Mouse (Mus musculus) liver, adult 2 months (tissue): Measurements from ENCODE around the gene Gramd4. TPM values are rescaled to one million over a fixed set of nuclear protein-coding genes. Genes with fewer than 3 reads are reported as not detected.
A peak's percentile ranks its signal among the peaks of the same experiment; 100 is the strongest.

Experiments used
- DNase-seq: peaks from one replicate; pipeline ENCODE4 v3.0.0-alpha.2; 2011; ENCODE audit warnings: low read depth, low spot score; ENCODE audit errors: extremely low read depth
- H3K27ac ChIP-seq: fragments of 200-500 bp; replicated peaks from 2 replicates; pipeline ENCODE4 v1.5.1; 2012; ENCODE audit warnings: low read depth, mild to moderate bottlenecking, control low read depth, inconsistent platforms, low read length; ENCODE audit not compliant: insufficient read depth
- H3K27me3 ChIP-seq: fragments of 200-500 bp; 2 replicates; pipeline ENCODE4 v1.6.1; 2012; ENCODE audit warnings: mild to moderate bottlenecking, moderate library complexity, low read length, inconsistent platforms; ENCODE audit not compliant: control insufficient read depth, insufficient read depth
- H3K36me3 ChIP-seq: fragments of 200-500 bp; 2 replicates; pipeline ENCODE4 v1.6.1; 2012; ENCODE audit warnings: low read length, inconsistent platforms; ENCODE audit not compliant: control insufficient read depth, insufficient read depth
- H3K4me1 ChIP-seq: fragments of 200-500 bp; 2 replicates; pipeline ENCODE4 v1.6.1; 2011; ENCODE audit warnings: low read length; ENCODE audit not compliant: control insufficient read depth, insufficient read depth
- H3K4me3 ChIP-seq: fragments of 200-500 bp; 2 replicates; pipeline ENCODE4 v1.5.1; 2011; ENCODE audit warnings: low read depth, mild to moderate bottlenecking, control low read depth, low read length, moderate library complexity; ENCODE audit not compliant: insufficient read depth
- H3K79me2 ChIP-seq: fragments of 200-500 bp; 2 replicates; pipeline ENCODE4 v1.6.1; 2012; ENCODE audit warnings: inconsistent platforms, mild to moderate bottlenecking, low read length, moderate library complexity; ENCODE audit not compliant: control insufficient read depth, insufficient read depth
- H3K9ac ChIP-seq: fragments of 200-500 bp; 2 replicates; pipeline ENCODE4 v1.6.1; 2012; ENCODE audit warnings: low read depth, mild to moderate bottlenecking, control low read depth, inconsistent platforms, low read length
- CTCF ChIP-seq: fragments of 200-500 bp; IDR thresholded peaks from 2 replicates; pipeline ENCODE4 v1.5.1; 2011; ENCODE audit warnings: low read depth, low read length, control low read depth
- POLR2A ChIP-seq: fragments of 200-500 bp; IDR thresholded peaks from 2 replicates; pipeline ENCODE4 v1.6.1; 2011; ENCODE audit warnings: low read length, control low read depth; ENCODE audit not compliant: insufficient read depth; ENCODE audit errors: extremely low read depth
- WGBS: fragments of 180-500 bp; shearing (Covaris S2); methylation state at CpG from one replicate; pipeline ENCODE4 v1.1.7; 2018; 5-methylcytosine and 5-hydroxymethylcytosine counted together
- polyA plus RNA-seq: library from polyadenylated mRNA; depleted of rRNA; stranded (reverse); fragments of >200 nt; gene quantifications from 2 replicates; pipeline ENCODE4 v1.2.3, GENCODE M21; 2012
- total RNA-seq: library from RNA; depleted of rRNA; stranded (reverse); fragments of >200 nt; gene quantifications from 2 replicates; pipeline ENCODE4 v1.2.3, GENCODE M21; 2014

Gramd4 gene
- total and polyA plus RNA-seq, 2 experiments: 2.4 to 6.0 TPM

- Histone ChIP-seq H3K27ac (no peak overlapping the region), H3K36me3 (no peaks in the 10 kb centered on the region), H3K79me2 (no peaks in the 10 kb centered on the region), H3K9ac (no peak overlapping the region), H3K4me1 (no peaks in the 10 kb centered on the region), H3K27me3 (no peaks in the 10 kb centered on the region), H3K4me3 (no peak overlapping the region)
- no peak for TF ChIP-seq POLR2A
- TF ChIP-seq CTCF: no peak
- DNase-seq: no peak
- 91% methylated on average over 5 of the region's 5 CpGs for WGBS
Observed at GRCm38 (mm10) chr15:86041421-86041820, 16.1 kb upstream of the Gramd4 start.

GRCm38 (mm10) chr15:86042364-86042763, 15.1 kb upstream of the Gramd4 start:
- 7% methylated on average over 4 of the region's 4 CpGs for WGBS
- H3K27me3 ChIP-seq: no peaks in the 10 kb centered on the region
- no peak overlapping the region for H3K27ac ChIP-seq
- H3K36me3 ChIP-seq: no peaks in the 10 kb centered on the region
- no peak overlapping the region for H3K4me3 ChIP-seq
- no peaks in the 10 kb centered on the region for H3K4me1 ChIP-seq
- peak; percentile 49 for DNase-seq
- H3K9ac ChIP-seq: no peak overlapping the region
- no peak for TF ChIP-seq POLR2A
- no peak for TF ChIP-seq CTCF
- no peaks in the 10 kb centered on the region for H3K79me2 ChIP-seq

- 88% methylated on average over 3 of the region's 3 CpGs for WGBS
- no peaks in the 10 kb centered on the region for H3K36me3 ChIP-seq
- no peak for DNase-seq
- H3K4me3 ChIP-seq: no peak overlapping the region
- H3K79me2 ChIP-seq: no peaks in the 10 kb centered on the region
- H3K4me1 ChIP-seq: no peaks in the 10 kb centered on the region
- no peak overlapping the region for H3K9ac ChIP-seq
- TF ChIP-seq POLR2A (no peak), CTCF (no peak)
- H3K27me3 ChIP-seq: no peaks in the 10 kb centered on the region
- H3K27ac ChIP-seq: no peak overlapping the region
Observed at GRCm38 (mm10) chr15:86049510-86049909, 8.0 kb upstream of the Gramd4 start.

- H3K4me3 ChIP-seq: no peak overlapping the region
- no peak for DNase-seq
- H3K27ac ChIP-seq: no peak overlapping the region
- H3K27me3 ChIP-seq: no peaks in the 10 kb centered on the region
- no peaks in the 10 kb centered on the region for H3K36me3 ChIP-seq
- H3K9ac ChIP-seq: no peak overlapping the region
- no peaks in the 10 kb centered on the region for H3K4me1 ChIP-seq
- no peaks in the 10 kb centered on the region for H3K79me2 ChIP-seq
- 85% methylated on average over 4 of the region's 4 CpGs for WGBS
- TF ChIP-seq POLR2A: no peak
- TF ChIP-seq CTCF: no peak
Observed at GRCm38 (mm10) chr15:86050170-86050743, 7.2 kb upstream of the Gramd4 start.

GRCm38 (mm10) chr15:86051152-86051551, 6.3 kb upstream of the Gramd4 start:
- TF ChIP-seq POLR2A: no peak
- no peak for TF ChIP-seq CTCF
- no peak for DNase-seq
- Histone ChIP-seq H3K4me3 (no peak overlapping the region), H3K4me1 (no peaks in the 10 kb centered on the region), H3K27ac (no peak overlapping the region), H3K9ac (no peak overlapping the region), H3K36me3 (no peaks in the 10 kb centered on the region), H3K27me3 (no peaks in the 10 kb centered on the region), H3K79me2 (no peaks in the 10 kb centered on the region)
- WGBS: 62% methylated on average over 10 of the region's 10 CpGs

GRCm38 (mm10) chr15:86051878-86052478, 5.5 kb upstream of the Gramd4 start:
- Histone ChIP-seq H3K79me2 (no peaks in the 10 kb centered on the region), H3K4me1 (no peaks in the 10 kb centered on the region), H3K27me3 (no peaks in the 10 kb centered on the region), H3K4me3 (no peak overlapping the region), H3K27ac (no peak overlapping the region), H3K36me3 (no peaks in the 10 kb centered on the region), H3K9ac (no peak overlapping the region)
- no peak for TF ChIP-seq POLR2A
- TF ChIP-seq CTCF: no peak
- WGBS: 69% methylated on average over 6 of the region's 6 CpGs
- DNase-seq: no peak
